Mouse (Mus musculus): Measurements from ENCODE around the gene Itga5. TPM values are rescaled to one million over a fixed set of nuclear protein-coding genes. Genes with fewer than 3 reads are reported as not detected.
A peak's percentile ranks its signal among the peaks of the same experiment; 100 is the strongest.

Itga5 gene
- polyA plus RNA-seq, 1 experiment from 2014 or later = 22.8 TPM

- Histone ChIP-seq H3K27me3 (ENCODE audit: poor library complexity, severe bottlenecking) (no peaks in the 10 kb centered on the region), H3K4me1 (peaks cover 50% of the 10 kb centered on the region), H3K9me3 (no peaks in the 10 kb centered on the region), H3K36me3 (replicated peaks) (peaks cover 19% of the 10 kb centered on the region), H3K27ac (no peak overlapping the region), H3K4me3 (no peak overlapping the region)
- no peak for DNase-seq (ENCODE audit: extremely low spot score, low spot score)
- 73% methylated on average over 1 of the region's 1 CpGs for WGBS
Observed at GRCm38 (mm10) chr15:103361269-103361668, 5.3 kb downstream of the Itga5 start.

- DNase-seq (ENCODE audit: extremely low spot score, low spot score) = no peak
- Histone ChIP-seq H3K9me3 (no peaks in the 10 kb centered on the region), H3K4me3 (no peak overlapping the region), H3K27me3 (ENCODE audit: poor library complexity, severe bottlenecking) (no peaks in the 10 kb centered on the region), H3K27ac (no peak overlapping the region), H3K4me1 (peaks cover 37% of the 10 kb centered on the region), H3K36me3 (replicated peaks) (peaks cover 31% of the 10 kb centered on the region)
- 92% methylated on average over 5 of the region's 5 CpGs for WGBS
Observed at GRCm38 (mm10) chr15:103359869-103360602, 6.5 kb downstream of the Itga5 start.

- 57% methylated on average over 1 of the region's 1 CpGs for WGBS
- no peak for DNase-seq (ENCODE audit: extremely low spot score, low spot score)
- Histone ChIP-seq H3K27me3 (ENCODE audit: poor library complexity, severe bottlenecking) (no peaks in the 10 kb centered on the region), H3K27ac (no peak overlapping the region), H3K4me3 (no peak overlapping the region), H3K36me3 (replicated peaks) (peaks cover 40% of the 10 kb centered on the region), H3K9me3 (no peaks in the 10 kb centered on the region), H3K4me1 (peaks cover 28% of the 10 kb centered on the region)
Observed at GRCm38 (mm10) chr15:103359122-103359510, 7.4 kb downstream of the Itga5 start.

GRCm38 (mm10) chr15:103358278-103359121 lies 8.1 kb downstream of the Itga5 start:
- Histone ChIP-seq H3K9me3 (no peaks in the 10 kb centered on the region), H3K4me3 (no peak overlapping the region), H3K36me3 (replicated peaks) (peaks cover 46% of the 10 kb centered on the region), H3K27me3 (ENCODE audit: poor library complexity, severe bottlenecking) (no peaks in the 10 kb centered on the region), H3K4me1 (peaks cover 24% of the 10 kb centered on the region), H3K27ac (peak overlapping the region; percentile 62)
- 39% methylated on average over 4 of the region's 4 CpGs for WGBS
- no peak for DNase-seq (ENCODE audit: extremely low spot score, low spot score)

GRCm38 (mm10) chr15:103357817-103358216 lies 8.7 kb downstream of the Itga5 start:
- H3K4me1 ChIP-seq = peaks cover 24% of the 10 kb centered on the region
- no peak for DNase-seq (ENCODE audit: extremely low spot score, low spot score)
- 90% methylated on average over 4 of the region's 4 CpGs for WGBS
- no peak overlapping the region for H3K4me3 ChIP-seq
- H3K27me3 ChIP-seq (ENCODE audit: poor library complexity, severe bottlenecking) = no peaks in the 10 kb centered on the region
- peak overlapping the region; percentile 62; the same call in 1 of the 2 replicates for H3K27ac ChIP-seq
- H3K36me3 ChIP-seq (replicated peaks) = peaks cover 53% of the 10 kb centered on the region
- no peaks in the 10 kb centered on the region for H3K9me3 ChIP-seq

- H3K9me3 ChIP-seq = no peaks in the 10 kb centered on the region
- H3K36me3 ChIP-seq (replicated peaks) = peaks cover 69% of the 10 kb centered on the region
- WGBS = 91% methylated on average over 4 of the region's 4 CpGs
Observed at GRCm38 (mm10) chr15:103356130-103356529, 10.4 kb downstream of the Itga5 start.

GRCm38 (mm10) chr15:103355420-103355819 lies 11.1 kb downstream of the Itga5 start:
- H3K36me3 ChIP-seq (replicated peaks) = peaks cover 76% of the 10 kb centered on the region
- no peak overlapping the region for H3K4me3 ChIP-seq
- H3K4me1 ChIP-seq = peaks cover 21% of the 10 kb centered on the region
- H3K27ac ChIP-seq = no peak overlapping the region
- no peaks in the 10 kb centered on the region for H3K27me3 ChIP-seq (ENCODE audit: poor library complexity, severe bottlenecking)
- no peak for DNase-seq (ENCODE audit: extremely low spot score, low spot score)
- 95% methylated on average over 4 of the region's 4 CpGs for WGBS
- no peaks in the 10 kb centered on the region for H3K9me3 ChIP-seq

More at GRCm38 (mm10) chr15:103356130-103356529, 10.4 kb downstream of the Itga5 start:
- Histone ChIP-seq H3K27me3 (ENCODE audit: poor library complexity, severe bottlenecking) (no peaks in the 10 kb centered on the region), H3K27ac (no peak overlapping the region), H3K4me3 (no peak overlapping the region), H3K4me1 (peaks cover 21% of the 10 kb centered on the region)
- no peak for DNase-seq (ENCODE audit: extremely low spot score, low spot score)

GRCm38 (mm10) chr15:103354690-103355089 lies 11.9 kb downstream of the Itga5 start:
- no peak for DNase-seq (ENCODE audit: extremely low spot score, low spot score)
- Histone ChIP-seq H3K27me3 (ENCODE audit: poor library complexity, severe bottlenecking) (no peaks in the 10 kb centered on the region), H3K27ac (no peak overlapping the region), H3K4me1 (peaks cover 17% of the 10 kb centered on the region), H3K4me3 (no peak overlapping the region), H3K9me3 (no peaks in the 10 kb centered on the region), H3K36me3 (replicated peaks) (peaks cover 79% of the 10 kb centered on the region)
- 90% methylated on average over 2 of the region's 2 CpGs for WGBS

- no peak overlapping the region for H3K27ac ChIP-seq
- WGBS = 93% methylated on average over 11 of the region's 11 CpGs
- DNase-seq (ENCODE audit: extremely low spot score, low spot score) = no peak
- no peaks in the 10 kb centered on the region for H3K27me3 ChIP-seq (ENCODE audit: poor library complexity, severe bottlenecking)
- H3K36me3 ChIP-seq (replicated peaks) = peaks cover 89% of the 10 kb centered on the region
- no peak overlapping the region for H3K4me3 ChIP-seq
- no peaks in the 10 kb centered on the region for H3K9me3 ChIP-seq
- H3K4me1 ChIP-seq = peaks cover 8% of the 10 kb centered on the region
Observed at GRCm38 (mm10) chr15:103353511-103354256, 12.9 kb downstream of the Itga5 start.

GRCm38 (mm10) chr15:103352856-103353255 lies 13.7 kb downstream of the Itga5 start:
- DNase-seq (ENCODE audit: extremely low spot score, low spot score) = peak; percentile 60
- Histone ChIP-seq H3K27ac (no peak overlapping the region), H3K9me3 (no peaks in the 10 kb centered on the region), H3K4me3 (no peak overlapping the region), H3K4me1 (peaks cover under 1% of the 10 kb centered on the region; the same call in 1 of the 2 replicates), H3K27me3 (ENCODE audit: poor library complexity, severe bottlenecking) (no peaks in the 10 kb centered on the region), H3K36me3 (replicated peaks) (peaks cover 93% of the 10 kb centered on the region)
- WGBS = 53% methylated on average over 4 of the region's 4 CpGs

GRCm38 (mm10) chr15:103347275-103347684 lies 19.3 kb downstream of the Itga5 start:
- no peak overlapping the region for H3K4me3 ChIP-seq
- H3K9me3 ChIP-seq = no peaks in the 10 kb centered on the region
- H3K4me1 ChIP-seq = peaks cover 6% of the 10 kb centered on the region
- 9% methylated on average over 2 of the region's 2 CpGs for WGBS
- peaks cover 88% of the 10 kb centered on the region for H3K36me3 ChIP-seq (replicated peaks)
- H3K27me3 ChIP-seq (ENCODE audit: poor library complexity, severe bottlenecking) = no peaks in the 10 kb centered on the region
- DNase-seq (ENCODE audit: extremely low spot score, low spot score) = no peak
- no peak overlapping the region for H3K27ac ChIP-seq

GRCm38 (mm10) chr15:103345789-103346188 lies 20.8 kb downstream of the Itga5 start:
- peaks cover 73% of the 10 kb centered on the region for H3K36me3 ChIP-seq (replicated peaks)
- no peak overlapping the region for H3K27ac ChIP-seq

More at GRCm38 (mm10) chr15:103345789-103346188, 20.8 kb downstream of the Itga5 start:
- WGBS = 93% methylated on average over 6 of the region's 6 CpGs
- Histone ChIP-seq H3K9me3 (no peaks in the 10 kb centered on the region), H3K4me3 (no peak overlapping the region), H3K4me1 (peaks cover 21% of the 10 kb centered on the region), H3K27me3 (ENCODE audit: poor library complexity, severe bottlenecking) (peaks cover 15% of the 10 kb centered on the region)
- no peak for DNase-seq (ENCODE audit: extremely low spot score, low spot score)
